Mouse (Mus musculus) embryo, embryonic 11 days (tissue): ENCODE results near the gene Dnah6.

Experiments
- DNase-seq: peaks from one replicate; pipeline ENCODE4 v3.0.0-alpha.2; 2015

Gene Dnah6

DNA sequence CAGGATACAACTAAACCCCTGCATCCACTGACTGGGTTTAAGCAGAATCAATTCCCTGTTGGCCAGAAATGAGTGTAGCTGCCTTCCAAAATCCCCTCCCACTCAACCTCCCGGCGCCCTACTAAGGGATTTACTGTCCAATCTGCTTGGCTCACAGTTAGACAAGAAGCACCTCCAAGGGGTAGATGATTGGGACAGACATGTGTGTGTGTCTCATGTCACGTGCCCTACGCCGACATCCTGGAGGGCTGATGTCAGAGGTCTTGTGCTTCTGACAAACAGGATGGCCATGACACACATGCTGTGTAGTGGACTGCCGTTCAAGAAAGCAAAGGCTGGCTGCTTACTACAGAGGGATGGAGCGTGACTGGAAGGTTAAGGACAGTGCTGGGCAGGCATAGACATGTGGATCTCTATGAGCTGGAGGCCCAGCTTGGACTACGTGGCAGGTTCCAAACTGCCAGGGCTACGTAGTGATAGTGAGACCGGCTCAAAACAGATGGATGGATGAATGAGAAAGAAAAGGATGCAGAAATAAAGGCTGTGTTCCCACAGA lies 202.6 kb downstream of the Dnah6 start:
- DNase-seq, result no peak

GRCm38 (mm10) chr6:73014317-73015160 lies 206.9 kb downstream of the Dnah6 start:
- no peak for DNase-seq

- DNase-seq, result no peak
These were observed 208.5 kb downstream of the Dnah6 start for GRCm38 (mm10) chr6:73012931-73013330.

DNA sequence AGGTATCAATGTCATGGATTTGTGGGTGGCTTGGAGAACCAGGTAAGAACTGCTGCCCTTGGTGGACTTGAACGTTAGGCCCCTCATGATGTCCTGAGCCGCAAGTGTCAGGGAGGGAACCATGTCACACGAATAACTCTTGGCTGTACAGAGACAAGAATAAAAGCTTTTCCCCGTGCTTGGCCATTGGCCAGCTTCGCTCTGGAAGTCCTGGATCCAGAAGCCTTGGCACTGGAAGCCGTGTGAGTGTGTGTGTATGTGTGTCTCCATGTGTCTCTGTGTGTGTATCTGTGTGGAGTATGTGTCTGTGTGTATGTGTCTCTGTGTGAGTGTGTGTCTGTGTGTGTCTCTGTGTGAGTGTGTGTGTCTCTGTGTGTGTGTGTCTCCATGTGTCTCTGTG lies 209.6 kb downstream of the Dnah6 start:
- no peak for DNase-seq

GRCm38 (mm10) chr6:73010073-73010472 lies 211.4 kb downstream of the Dnah6 start:
- peak; percentile 61 for DNase-seq

- no peak for DNase-seq
These were observed 217.8 kb downstream of the Dnah6 start for GRCm38 (mm10) chr6:73003601-73004000.

DNA sequence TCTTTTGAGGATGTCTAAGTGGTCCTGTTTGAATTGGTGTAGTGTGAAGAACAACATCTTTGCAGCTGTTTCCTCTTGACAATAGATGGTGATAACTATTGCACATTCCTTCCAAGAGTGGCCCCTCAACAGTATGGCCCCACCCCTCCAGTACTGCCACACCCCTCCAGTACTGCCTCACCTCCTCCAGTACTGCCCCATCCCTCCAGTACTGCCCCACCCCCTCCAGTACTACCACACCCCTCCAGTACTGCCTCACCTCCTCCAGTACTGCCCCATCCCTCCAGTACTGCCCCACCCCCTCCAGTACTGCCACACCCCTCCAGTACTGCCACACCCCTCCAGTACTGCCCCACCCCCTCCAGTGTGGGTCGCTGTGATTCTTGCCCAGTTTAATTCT lies 219.1 kb downstream of the Dnah6 start:
- no peak for DNase-seq

DNA sequence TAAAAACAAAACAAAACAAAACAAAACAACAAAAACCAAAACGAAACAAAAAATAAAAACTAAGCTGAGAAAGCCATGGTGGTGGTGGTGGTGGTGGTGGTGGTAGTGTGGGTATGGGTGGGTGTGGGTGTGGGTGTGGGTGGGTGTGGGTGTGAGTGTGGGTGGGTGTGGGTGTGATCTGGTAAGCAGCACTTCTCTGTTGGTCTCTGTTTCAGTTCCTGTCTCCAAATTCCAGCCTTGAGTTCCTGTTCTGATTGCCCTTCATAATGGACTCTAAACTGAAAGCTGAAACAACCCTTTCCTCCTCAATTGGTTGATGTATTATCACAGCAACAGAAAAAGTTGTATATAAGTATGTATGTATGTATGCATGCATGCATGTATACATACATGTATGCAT lies 222.6 kb downstream of the Dnah6 start:
- no peak for DNase-seq

DNA sequence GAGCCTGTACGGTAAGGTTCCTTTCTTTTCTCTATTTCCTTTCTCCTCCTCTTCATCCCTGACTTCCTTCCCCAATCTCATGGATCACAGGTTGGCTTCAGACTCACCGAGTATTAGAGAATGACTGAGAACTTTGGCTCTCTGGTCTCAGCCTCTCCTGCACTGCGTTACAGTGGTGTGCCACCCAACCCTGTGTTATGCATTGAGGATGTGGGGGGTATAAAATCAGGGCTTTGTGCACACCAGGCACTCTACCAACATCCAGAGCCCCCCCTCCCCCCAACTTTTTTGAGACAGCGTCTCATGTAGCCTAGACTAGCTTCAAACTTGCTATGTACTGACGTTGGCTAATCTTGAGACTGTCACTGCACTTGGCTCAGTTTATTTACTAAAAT lies 227.8 kb downstream of the Dnah6 start:
- no peak for DNase-seq

GRCm38 (mm10) chr6:72993054-72993687 lies 228.3 kb downstream of the Dnah6 start:
- DNase-seq, result no peak

- DNase-seq, result no peak
These were observed 231.2 kb downstream of the Dnah6 start for GRCm38 (mm10) chr6:72990206-72990605.

GRCm38 (mm10) chr6:72989028-72989736 lies 232.3 kb downstream of the Dnah6 start:
- peak; percentile 59 for DNase-seq

DNA sequence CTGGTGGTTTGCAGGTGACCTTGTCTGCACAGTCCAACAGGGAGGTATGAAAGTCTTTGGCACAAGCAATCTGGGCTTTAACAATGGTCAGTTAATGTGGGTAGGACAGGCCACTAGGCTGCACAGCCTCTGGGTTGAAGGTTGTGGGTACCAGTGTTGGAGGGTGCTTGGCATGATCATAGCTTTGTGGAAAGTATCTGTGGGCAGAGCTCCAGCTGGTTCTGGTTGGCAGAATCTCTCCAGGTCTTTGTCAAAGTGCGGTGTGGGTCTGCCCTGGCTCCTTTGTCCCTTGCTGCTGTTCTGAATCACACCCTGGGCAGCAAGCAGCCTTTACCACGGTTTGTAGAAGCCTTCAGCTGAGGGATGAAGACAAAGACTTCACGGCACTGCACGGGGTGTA lies 238.9 kb downstream of the Dnah6 start:
- no peak for DNase-seq

GRCm38 (mm10) chr6:72981851-72982250 lies 239.6 kb downstream of the Dnah6 start:
- no peak for DNase-seq

DNA sequence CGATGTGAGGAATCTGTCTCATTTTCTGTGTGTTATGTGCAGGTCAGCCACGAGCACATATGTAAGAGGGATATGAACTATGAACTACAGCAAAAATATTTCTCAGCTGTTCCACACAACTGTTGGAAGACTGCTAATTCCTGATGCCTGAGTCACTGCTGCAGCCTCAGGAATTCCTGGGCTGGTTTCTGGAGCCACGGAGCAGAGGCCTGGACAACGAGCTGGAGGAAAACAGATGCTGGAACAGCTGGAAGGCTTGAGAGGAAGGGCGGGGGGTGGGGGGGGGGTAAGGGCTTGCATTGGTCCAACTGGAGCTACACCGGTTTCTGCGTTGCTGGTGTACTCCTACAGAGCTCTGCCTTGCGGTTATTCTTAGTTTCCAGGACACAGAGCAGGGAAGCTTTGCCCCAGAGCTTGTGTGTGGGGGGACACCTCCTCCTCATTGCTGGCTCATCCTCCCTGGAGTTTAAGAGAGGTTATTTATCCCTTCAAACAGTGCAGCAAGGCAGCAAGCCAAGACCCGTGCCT lies 240.3 kb downstream of the Dnah6 start:
- peak; percentile 61 for DNase-seq

DNA sequence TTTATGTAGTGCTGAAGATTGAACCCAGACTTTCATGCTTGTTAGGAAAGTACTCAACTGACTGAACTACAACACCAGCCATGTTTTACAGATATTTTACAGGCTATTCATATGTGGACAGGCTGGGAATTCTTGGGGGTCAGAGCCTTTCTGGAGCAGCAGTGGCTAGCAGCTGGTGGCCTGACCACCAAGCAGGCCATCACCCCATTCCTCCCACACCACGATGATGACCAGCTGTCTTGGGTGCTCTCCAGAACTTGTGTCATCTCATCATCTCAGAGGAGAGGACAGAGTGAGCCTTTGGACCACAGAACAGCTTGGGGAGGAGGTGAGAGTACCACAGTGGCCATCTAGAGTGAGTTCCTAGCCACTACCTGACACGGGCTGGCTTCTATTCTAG lies 244.6 kb downstream of the Dnah6 start:
- no peak for DNase-seq

DNA sequence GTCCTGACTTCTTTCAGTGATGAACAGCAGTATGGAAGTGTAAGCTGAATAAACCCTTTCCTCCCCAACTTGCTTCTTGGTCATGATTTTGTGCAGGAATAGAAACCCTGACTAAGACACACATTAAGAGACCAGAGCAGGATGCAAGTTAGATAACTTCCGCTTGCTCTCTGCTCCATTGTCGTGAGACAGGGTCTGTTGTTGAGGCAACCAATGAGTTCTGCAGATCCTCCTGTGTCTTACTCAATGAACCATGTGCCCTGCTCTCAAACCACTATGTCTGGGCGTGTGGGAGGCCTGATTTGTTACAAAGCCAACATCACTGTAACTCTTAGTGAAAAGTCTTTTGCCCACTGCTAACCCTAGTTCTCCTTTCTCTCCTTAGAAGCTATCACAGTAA lies 250.4 kb downstream of the Dnah6 start:
- no peak for DNase-seq

GRCm38 (mm10) chr6:72969787-72970186 lies 251.7 kb downstream of the Dnah6 start:
- peak; percentile 35 for DNase-seq
